Mouse (Mus musculus) ES-Bruce4 (cell line): Measurements from ENCODE around the gene Gtpbp3. TPM values are rescaled to one million over a fixed set of nuclear protein-coding genes. Genes with fewer than 3 reads are reported as not detected.

Experiments used
- H3K27ac ChIP-seq: 2 replicates; pipeline ENCODE4 v1.5.1; 2012; ENCODE audit warnings: low read length, inconsistent platforms; ENCODE audit not compliant: insufficient read depth
- H3K27me3 ChIP-seq: 2 replicates; pipeline ENCODE4 v1.6.1; 2012; ENCODE audit warnings: mild to moderate bottlenecking, low read length, inconsistent platforms; ENCODE audit not compliant: control insufficient read depth, poor library complexity, insufficient read depth, severe bottlenecking
- H3K36me3 ChIP-seq: 2 replicates; pipeline ENCODE4 v1.6.1; 2012; ENCODE audit warnings: inconsistent platforms, mild to moderate bottlenecking, low read length, moderate library complexity; ENCODE audit not compliant: control insufficient read depth, poor library complexity, insufficient read depth, severe bottlenecking
- H3K4me1 ChIP-seq: one replicate; pipeline ENCODE4 v1.8.1; 2011; ENCODE audit warnings: low read length; ENCODE audit not compliant: control insufficient read depth, insufficient read depth
- H3K4me3 ChIP-seq: 2 replicates; pipeline ENCODE4 v1.5.1; 2011; ENCODE audit warnings: low read depth, mild to moderate bottlenecking, low read length
- H3K9ac ChIP-seq: 2 replicates; pipeline ENCODE4 v1.6.1; 2012; ENCODE audit warnings: low read depth, mild to moderate bottlenecking, inconsistent platforms; ENCODE audit not compliant: poor library complexity, severe bottlenecking
- H3K9me3 ChIP-seq: replicated peaks from 2 replicates; pipeline ENCODE4 v1.6.1; 2012; ENCODE audit warnings: mild to moderate bottlenecking, low read length, inconsistent platforms; ENCODE audit not compliant: control insufficient read depth, poor library complexity, insufficient read depth, severe bottlenecking
- CTCF ChIP-seq: IDR thresholded peaks from one replicate; pipeline ENCODE4 v1.8.1; 2011; ENCODE audit warnings: low read depth, low read length
- EP300 ChIP-seq: IDR thresholded peaks from 2 replicates; pipeline ENCODE4 v1.6.1; 2011; ENCODE audit warnings: low read depth, low read length; ENCODE audit not compliant: insufficient read depth
- POLR2A ChIP-seq: IDR thresholded peaks from one replicate; pipeline ENCODE4 v1.8.1; 2011; ENCODE audit warnings: low read length; ENCODE audit not compliant: insufficient read depth
- polyA plus RNA-seq: library from polyadenylated mRNA; stranded (reverse); fragments of >200 nt; gene quantifications from 2 replicates; pipeline ENCODE4 v1.2.4, GENCODE M21; 2011; ENCODE audit warnings: low read depth; ENCODE audit not compliant: missing spikeins, insufficient read depth, insufficient read length

Gene Gtpbp3
- polyA plus RNA-seq, 1 experiment = 16.3 TPM

DNA sequence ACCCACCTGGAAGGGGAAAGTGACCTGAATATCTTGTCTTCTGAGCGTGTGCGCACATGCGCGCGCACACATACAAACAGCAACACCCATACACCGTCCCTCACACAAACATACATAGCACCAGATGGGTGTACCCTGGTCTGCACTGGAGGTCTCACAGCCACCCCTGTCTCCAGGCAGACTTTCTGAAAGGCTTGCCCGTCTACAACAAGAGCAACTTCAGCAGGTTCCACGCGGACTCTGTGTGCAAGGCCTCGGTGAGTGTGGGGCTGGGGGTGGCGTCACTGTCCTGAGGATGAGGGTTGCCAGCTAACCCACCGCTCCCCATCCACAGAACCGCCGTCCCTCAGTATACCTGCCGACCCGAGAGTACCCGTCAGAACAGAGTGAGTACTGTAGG, 16.0 kb upstream of the Gtpbp3 start:
- Histone ChIP-seq H3K36me3 (peaks cover 7% of the 10 kb centered on the region), H3K27ac (no peak overlapping the region), H3K4me1 (peaks cover 2% of the 10 kb centered on the region), H3K9ac (no peak overlapping the region), H3K27me3 (no peaks in the 10 kb centered on the region), H3K4me3 (no peak overlapping the region), H3K9me3 (no peaks in the 10 kb centered on the region)
- TF ChIP-seq CTCF = no peak
- TF ChIP-seq EP300 = no peak
- no peak for TF ChIP-seq POLR2A

DNA sequence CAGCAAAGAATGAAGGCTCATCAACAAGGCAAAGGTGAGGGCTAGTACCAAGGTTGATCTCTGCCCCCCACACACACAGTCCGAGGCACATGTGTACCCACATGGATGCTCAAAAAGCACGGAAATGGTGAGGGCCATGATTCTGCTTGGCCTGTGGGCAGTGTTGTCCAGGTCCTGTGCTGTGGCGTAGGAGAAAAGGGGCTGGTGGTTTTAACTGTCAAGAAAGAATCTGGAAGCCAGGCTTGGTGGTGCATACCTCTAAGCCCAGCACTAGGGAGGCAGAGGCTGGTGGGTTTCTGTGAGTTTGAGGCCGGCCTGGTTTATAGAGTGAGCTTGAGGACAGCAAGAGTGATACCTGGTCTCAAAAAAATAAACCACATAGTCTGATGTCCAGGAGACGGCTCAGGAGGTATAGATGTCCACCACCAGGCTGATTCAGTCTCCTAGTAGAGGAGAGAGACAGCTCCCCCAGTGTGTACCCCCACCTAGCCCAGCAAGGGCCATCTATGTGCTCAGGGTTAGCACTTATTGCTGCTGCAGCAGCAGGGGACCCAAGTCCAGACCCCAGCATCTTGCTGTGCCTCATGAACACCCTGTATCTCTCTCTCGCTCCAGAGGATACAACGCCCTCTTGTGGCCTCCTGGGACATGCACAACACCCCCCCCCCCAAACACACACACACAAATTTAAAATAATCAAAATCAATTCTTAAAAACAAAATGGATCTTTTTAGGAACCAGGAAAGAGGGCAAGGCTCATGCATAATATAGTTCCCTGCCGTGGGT, 15.1 kb upstream of the Gtpbp3 start:
- peaks cover 2% of the 10 kb centered on the region for H3K4me1 ChIP-seq
- H3K36me3 ChIP-seq = peaks cover 7% of the 10 kb centered on the region
- no peak for TF ChIP-seq EP300
- TF ChIP-seq CTCF = peak; percentile 58
- no peaks in the 10 kb centered on the region for H3K27me3 ChIP-seq
- no peak overlapping the region for H3K9ac ChIP-seq
- no peak overlapping the region for H3K27ac ChIP-seq
- no peaks in the 10 kb centered on the region for H3K9me3 ChIP-seq
- no peak overlapping the region for H3K4me3 ChIP-seq

DNA sequence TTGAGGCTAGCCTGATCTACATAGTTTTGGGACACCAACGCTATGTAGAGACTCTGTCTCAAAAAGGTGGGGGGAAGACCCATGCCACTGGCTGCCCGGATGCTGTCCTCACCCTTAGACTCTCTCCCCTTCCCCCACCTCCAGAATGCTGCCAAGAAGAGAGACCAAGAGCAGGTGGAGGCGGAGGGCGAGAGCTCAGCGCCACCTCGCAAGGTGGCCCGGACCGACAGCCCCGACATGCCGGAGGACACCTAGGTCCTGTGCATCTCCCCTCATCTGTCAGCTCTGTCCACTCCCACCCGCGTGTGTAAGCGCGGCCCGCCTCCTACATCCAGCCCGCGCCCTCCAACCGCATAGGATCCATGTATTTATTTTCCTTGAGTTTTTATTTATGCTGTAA, 13.6 kb upstream of the Gtpbp3 start:
- TF ChIP-seq CTCF (no peak), POLR2A (no peak)
- H3K9ac ChIP-seq = no peak overlapping the region
- peaks cover 7% of the 10 kb centered on the region for H3K36me3 ChIP-seq
- no peak overlapping the region for H3K4me3 ChIP-seq
- H3K27ac ChIP-seq = no peak overlapping the region
- H3K27me3 ChIP-seq = no peaks in the 10 kb centered on the region
- no peaks in the 10 kb centered on the region for H3K9me3 ChIP-seq
- H3K4me1 ChIP-seq = peaks cover 2% of the 10 kb centered on the region

DNA sequence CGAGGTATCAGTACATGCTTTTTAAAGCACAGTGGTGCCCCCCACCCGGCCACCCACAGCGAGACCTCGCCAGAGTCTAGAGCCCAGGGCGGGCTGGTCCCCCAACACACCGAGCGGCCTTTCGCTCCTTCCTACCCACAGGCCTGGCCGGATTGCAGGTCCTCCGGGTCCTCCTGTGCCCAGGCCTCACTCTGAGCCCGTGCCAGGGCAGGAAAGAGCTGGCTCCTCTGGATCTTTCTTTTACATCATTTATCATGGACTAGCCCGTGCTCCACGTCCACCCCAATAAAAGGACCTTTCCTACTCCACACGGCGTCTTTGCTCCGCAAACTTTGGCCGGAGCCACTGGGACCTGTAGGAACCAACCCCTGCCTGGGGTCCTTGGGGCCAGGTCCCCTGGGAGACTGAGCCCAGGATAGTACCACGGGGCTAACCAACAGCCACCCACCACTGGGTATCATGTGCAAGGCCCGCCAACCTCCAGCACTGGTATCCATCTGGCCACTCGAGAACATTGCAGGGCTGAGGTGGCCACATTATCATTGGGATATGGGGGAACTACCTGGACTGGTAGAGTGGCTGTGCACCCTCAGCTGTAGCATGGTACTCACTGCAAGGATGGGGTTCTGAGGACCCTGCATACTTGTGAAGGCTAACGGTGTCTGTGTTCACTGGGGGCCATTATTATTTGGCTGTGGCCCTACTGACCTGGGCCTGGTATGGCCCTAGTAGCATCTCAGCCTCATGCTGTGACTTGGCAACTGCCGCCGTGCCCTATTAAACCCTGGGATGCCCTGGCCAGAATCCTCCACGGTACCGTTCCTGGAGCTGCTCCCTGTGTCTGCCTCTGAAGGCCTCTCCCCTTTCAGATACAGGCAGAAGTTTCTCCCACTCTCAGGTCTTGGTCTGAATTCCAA, 12.9 kb upstream of the Gtpbp3 start:
- Histone ChIP-seq H3K36me3 (peaks cover 7% of the 10 kb centered on the region), H3K9ac (peak overlapping the region; percentile 87; the same call in 1 of the 2 replicates), H3K27me3 (no peaks in the 10 kb centered on the region), H3K27ac (no peak overlapping the region), H3K4me1 (peaks cover 2% of the 10 kb centered on the region), H3K4me3 (peak overlapping the region; percentile 77; the same call in 1 of the 2 replicates), H3K9me3 (no peaks in the 10 kb centered on the region)
- TF ChIP-seq CTCF (no peak), POLR2A (no peak), EP300 (no peak)

DNA sequence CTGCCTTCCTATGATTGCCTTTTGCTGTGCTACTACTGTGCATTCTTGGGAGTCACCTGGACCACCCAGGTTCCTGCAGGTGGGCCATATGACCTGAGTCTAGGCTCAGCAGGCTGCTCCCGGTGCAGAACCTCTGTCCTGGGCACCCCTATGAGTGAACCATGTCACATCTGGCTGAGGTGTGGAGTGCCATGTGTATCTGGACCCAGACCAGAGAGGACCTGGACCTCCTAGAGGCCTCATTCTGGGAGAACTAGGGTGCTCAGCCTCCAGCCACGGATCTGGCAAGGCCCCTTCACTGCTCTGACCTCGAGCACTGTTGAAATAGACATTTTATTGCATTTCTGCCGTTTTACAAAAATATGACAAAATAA, 12.2 kb upstream of the Gtpbp3 start:
- H3K4me1 ChIP-seq = no peaks in the 10 kb centered on the region
- H3K27me3 ChIP-seq = no peaks in the 10 kb centered on the region
- no peaks in the 10 kb centered on the region for H3K9me3 ChIP-seq
- peak overlapping the region; percentile 87 for H3K9ac ChIP-seq
- peaks cover 7% of the 10 kb centered on the region for H3K36me3 ChIP-seq
- H3K27ac ChIP-seq = no peak overlapping the region
- no peak for TF ChIP-seq CTCF
- TF ChIP-seq POLR2A = no peak
- TF ChIP-seq EP300 = no peak
- peak overlapping the region; percentile 77 for H3K4me3 ChIP-seq
